Mouse (Mus musculus): ENCODE data around the gene Dis3l2. TPM values are rescaled to one million over a fixed set of nuclear protein-coding genes. Genes with fewer than 3 reads are reported as not detected.

The Dis3l2 gene
- polyA plus RNA-seq, 1 experiment from 2014 or later: 23.0 TPM

- no peak for DNase-seq (ENCODE audit: low spot score)
- 74% methylated on average over 2 of the region's 2 CpGs for WGBS
- ATAC-seq (replicated peaks; ENCODE audit: low FRiP score, low TSS enrichment, low read depth): no peak
- H3K9ac ChIP-seq (ENCODE audit: low read length): no peak overlapping the region
- H3K9me3 ChIP-seq (ENCODE audit: control insufficient read depth, low read length): no peaks in the 10 kb centered on the region
- H3K27ac ChIP-seq (ENCODE audit: low read depth): no peak overlapping the region
- no peak overlapping the region for H3K4me3 ChIP-seq (ENCODE audit: low read depth, low read length)
- H3K27me3 ChIP-seq (replicated peaks; ENCODE audit: control insufficient read depth, insufficient read depth, low read length): no peaks in the 10 kb centered on the region
- no peaks in the 10 kb centered on the region for H3K4me1 ChIP-seq (replicated peaks; ENCODE audit: control insufficient read depth, insufficient read depth, low read length)
- no peak overlapping the region for H3K4me2 ChIP-seq (ENCODE audit: low read length)
- no peaks in the 10 kb centered on the region for H3K36me3 ChIP-seq (ENCODE audit: control insufficient read depth, insufficient read depth, low read length)
Measured at GRCm38 (mm10) chr1:86834988-86835387, 131.4 kb downstream of the Dis3l2 start.

- Histone ChIP-seq H3K4me2 (ENCODE audit: low read length) (no peak overlapping the region), H3K4me1 (replicated peaks; ENCODE audit: control insufficient read depth, insufficient read depth, low read length) (no peaks in the 10 kb centered on the region), H3K4me3 (ENCODE audit: low read depth, low read length) (no peak overlapping the region), H3K27ac (ENCODE audit: low read depth) (no peak overlapping the region), H3K9me3 (ENCODE audit: control insufficient read depth, low read length) (no peaks in the 10 kb centered on the region), H3K36me3 (ENCODE audit: control insufficient read depth, insufficient read depth, low read length) (no peaks in the 10 kb centered on the region), H3K9ac (ENCODE audit: low read length) (no peak overlapping the region), H3K27me3 (replicated peaks; ENCODE audit: control insufficient read depth, insufficient read depth, low read length) (no peaks in the 10 kb centered on the region)
- DNase-seq (ENCODE audit: low spot score) (no peak), ATAC-seq (replicated peaks; ENCODE audit: low FRiP score, low TSS enrichment, low read depth) (no peak)
- WGBS: 89% methylated on average over 2 of the region's 2 CpGs
Measured at GRCm38 (mm10) chr1:86850754-86851153, 147.1 kb downstream of the Dis3l2 start.

- 90% methylated on average over 1 of the region's 1 CpGs for WGBS
- no peaks in the 10 kb centered on the region for H3K4me1 ChIP-seq (replicated peaks; ENCODE audit: control insufficient read depth, insufficient read depth, low read length)
- no peaks in the 10 kb centered on the region for H3K9me3 ChIP-seq (ENCODE audit: control insufficient read depth, low read length)
- H3K27me3 ChIP-seq (replicated peaks; ENCODE audit: control insufficient read depth, insufficient read depth, low read length): no peaks in the 10 kb centered on the region
- ATAC-seq (replicated peaks; ENCODE audit: low FRiP score, low TSS enrichment, low read depth) (no peak), DNase-seq (ENCODE audit: low spot score) (no peak)
- H3K4me3 ChIP-seq (ENCODE audit: low read depth, low read length): no peak overlapping the region
- H3K27ac ChIP-seq (ENCODE audit: low read depth): no peak overlapping the region
- H3K4me2 ChIP-seq (ENCODE audit: low read length): no peak overlapping the region
- peaks cover 12% of the 10 kb centered on the region for H3K36me3 ChIP-seq (ENCODE audit: control insufficient read depth, insufficient read depth, low read length)
- H3K9ac ChIP-seq (ENCODE audit: low read length): no peak overlapping the region
Measured at GRCm38 (mm10) chr1:86858876-86859275, 155.3 kb downstream of the Dis3l2 start.

- Histone ChIP-seq H3K4me1 (replicated peaks; ENCODE audit: control insufficient read depth, insufficient read depth, low read length) (no peaks in the 10 kb centered on the region), H3K9me3 (ENCODE audit: control insufficient read depth, low read length) (no peaks in the 10 kb centered on the region), H3K4me2 (ENCODE audit: low read length) (no peak overlapping the region), H3K36me3 (ENCODE audit: control insufficient read depth, insufficient read depth, low read length) (peaks cover 12% of the 10 kb centered on the region), H3K27me3 (replicated peaks; ENCODE audit: control insufficient read depth, insufficient read depth, low read length) (no peaks in the 10 kb centered on the region), H3K4me3 (ENCODE audit: low read depth, low read length) (no peak overlapping the region), H3K9ac (ENCODE audit: low read length) (no peak overlapping the region), H3K27ac (ENCODE audit: low read depth) (no peak overlapping the region)
- ATAC-seq (replicated peaks; ENCODE audit: low FRiP score, low TSS enrichment, low read depth) (no peak), DNase-seq (ENCODE audit: low spot score) (no peak)
- 66% methylated on average over 1 of the region's 1 CpGs for WGBS
Measured at GRCm38 (mm10) chr1:86859371-86859770, 155.8 kb downstream of the Dis3l2 start.

GRCm38 (mm10) chr1:86873745-86874144 is 170.1 kb downstream of the Dis3l2 start:
- WGBS: 44% methylated on average over 2 of the region's 2 CpGs

GRCm38 (mm10) chr1:86878743-86879142 is 175.1 kb downstream of the Dis3l2 start:
- peaks cover 10% of the 10 kb centered on the region; the same call in 1 of the 2 replicates for H3K36me3 ChIP-seq (ENCODE audit: control insufficient read depth, insufficient read depth, low read length)
- no peak for DNase-seq (ENCODE audit: low spot score)
- no peak overlapping the region for H3K9ac ChIP-seq (ENCODE audit: low read length)
- no peak overlapping the region for H3K4me2 ChIP-seq (ENCODE audit: low read length)
- no peak for ATAC-seq (replicated peaks; ENCODE audit: low FRiP score, low TSS enrichment, low read depth)
- no peaks in the 10 kb centered on the region for H3K4me1 ChIP-seq (replicated peaks; ENCODE audit: control insufficient read depth, insufficient read depth, low read length)
- H3K9me3 ChIP-seq (ENCODE audit: control insufficient read depth, low read length): no peaks in the 10 kb centered on the region
- H3K27ac ChIP-seq (ENCODE audit: low read depth): no peak overlapping the region
- H3K27me3 ChIP-seq (replicated peaks; ENCODE audit: control insufficient read depth, insufficient read depth, low read length): no peaks in the 10 kb centered on the region
- H3K4me3 ChIP-seq (ENCODE audit: low read depth, low read length): no peak overlapping the region

More at GRCm38 (mm10) chr1:86873745-86874144, 170.1 kb downstream of the Dis3l2 start:
- H3K9ac ChIP-seq (ENCODE audit: low read length): no peak overlapping the region
- no peak for ATAC-seq (replicated peaks; ENCODE audit: low FRiP score, low TSS enrichment, low read depth)
- no peaks in the 10 kb centered on the region for H3K9me3 ChIP-seq (ENCODE audit: control insufficient read depth, low read length)
- H3K4me3 ChIP-seq (ENCODE audit: low read depth, low read length): no peak overlapping the region
- H3K4me1 ChIP-seq (replicated peaks; ENCODE audit: control insufficient read depth, insufficient read depth, low read length): no peaks in the 10 kb centered on the region
- peaks cover 5% of the 10 kb centered on the region; the same call in 1 of the 2 replicates for H3K36me3 ChIP-seq (ENCODE audit: control insufficient read depth, insufficient read depth, low read length)
- H3K27me3 ChIP-seq (replicated peaks; ENCODE audit: control insufficient read depth, insufficient read depth, low read length): no peaks in the 10 kb centered on the region
- no peak for DNase-seq (ENCODE audit: low spot score)
- H3K27ac ChIP-seq (ENCODE audit: low read depth): no peak overlapping the region
- H3K4me2 ChIP-seq (ENCODE audit: low read length): no peak overlapping the region

- Histone ChIP-seq H3K27me3 (replicated peaks; ENCODE audit: control insufficient read depth, insufficient read depth, low read length) (no peaks in the 10 kb centered on the region), H3K4me1 (replicated peaks; ENCODE audit: control insufficient read depth, insufficient read depth, low read length) (no peaks in the 10 kb centered on the region), H3K4me2 (ENCODE audit: low read length) (no peak overlapping the region), H3K4me3 (ENCODE audit: low read depth, low read length) (no peak overlapping the region), H3K9ac (ENCODE audit: low read length) (no peak overlapping the region), H3K9me3 (ENCODE audit: control insufficient read depth, low read length) (no peaks in the 10 kb centered on the region), H3K27ac (ENCODE audit: low read depth) (no peak overlapping the region), H3K36me3 (ENCODE audit: control insufficient read depth, insufficient read depth, low read length) (peaks cover 10% of the 10 kb centered on the region; the same call in 1 of the 2 replicates)
- WGBS: 83% methylated on average over 2 of the region's 2 CpGs
- ATAC-seq (replicated peaks; ENCODE audit: low FRiP score, low TSS enrichment, low read depth) (no peak), DNase-seq (ENCODE audit: low spot score) (no peak)
Measured at GRCm38 (mm10) chr1:86879547-86879946, 175.9 kb downstream of the Dis3l2 start.

- H3K27me3 ChIP-seq (replicated peaks; ENCODE audit: control insufficient read depth, insufficient read depth, low read length): no peaks in the 10 kb centered on the region
- H3K9ac ChIP-seq (ENCODE audit: low read length): no peak overlapping the region
- H3K4me3 ChIP-seq (ENCODE audit: low read depth, low read length): no peak overlapping the region
- no peak for ATAC-seq (replicated peaks; ENCODE audit: low FRiP score, low TSS enrichment, low read depth)
- no peak overlapping the region for H3K27ac ChIP-seq (ENCODE audit: low read depth)
- H3K4me2 ChIP-seq (ENCODE audit: low read length): no peak overlapping the region
- no peaks in the 10 kb centered on the region for H3K36me3 ChIP-seq (ENCODE audit: control insufficient read depth, insufficient read depth, low read length)
- no peak for DNase-seq (ENCODE audit: low spot score)
- WGBS: 92% methylated on average over 1 of the region's 1 CpGs
- H3K9me3 ChIP-seq (ENCODE audit: control insufficient read depth, low read length): no peaks in the 10 kb centered on the region
- H3K4me1 ChIP-seq (replicated peaks; ENCODE audit: control insufficient read depth, insufficient read depth, low read length): no peaks in the 10 kb centered on the region
Measured at GRCm38 (mm10) chr1:86887060-86887459, 183.5 kb downstream of the Dis3l2 start.

GRCm38 (mm10) chr1:86912481-86912880 is 208.9 kb downstream of the Dis3l2 start:
- no peak for DNase-seq (ENCODE audit: low spot score)
- H3K9ac ChIP-seq (ENCODE audit: low read length): no peak overlapping the region
- ATAC-seq (replicated peaks; ENCODE audit: low FRiP score, low TSS enrichment, low read depth): no peak
- H3K4me1 ChIP-seq (replicated peaks; ENCODE audit: control insufficient read depth, insufficient read depth, low read length): no peaks in the 10 kb centered on the region
- H3K27me3 ChIP-seq (replicated peaks; ENCODE audit: control insufficient read depth, insufficient read depth, low read length): no peaks in the 10 kb centered on the region
- no peak overlapping the region for H3K4me3 ChIP-seq (ENCODE audit: low read depth, low read length)
- no peak overlapping the region for H3K27ac ChIP-seq (ENCODE audit: low read depth)
- H3K36me3 ChIP-seq (ENCODE audit: control insufficient read depth, insufficient read depth, low read length): no peaks in the 10 kb centered on the region
- H3K4me2 ChIP-seq (ENCODE audit: low read length): no peak overlapping the region
- no peaks in the 10 kb centered on the region for H3K9me3 ChIP-seq (ENCODE audit: control insufficient read depth, low read length)
- WGBS: 71% methylated on average over 2 of the region's 2 CpGs
